Mouse (Mus musculus) adrenal gland, adult 2 months (tissue): ENCODE data around the gene Zic2. TPM values are rescaled to one million over a fixed set of nuclear protein-coding genes. Genes with fewer than 3 reads are reported as not detected.

Experiments used
- DNase-seq: peaks from one replicate; pipeline ENCODE4 v3.0.0; 2021
- polyA plus RNA-seq: library from polyadenylated mRNA; depleted of rRNA; stranded (reverse); fragments of >200 nt; gene quantifications from 2 replicates; pipeline ENCODE4 v1.2.3, GENCODE M21; 2012
- total RNA-seq, 2 experiments: library from RNA; stranded (reverse); gene quantifications; 2 replicates each; pipeline ENCODE4 v1.2.3; 2021

Gene Zic2
- total and polyA plus RNA-seq, 3 experiments: 0.10 TPM; not detected in 2

- no peak for DNase-seq
These were observed 13.3 kb upstream of the Zic2 start for GRCm38 (mm10) chr14:122461966-122462365.

GRCm38 (mm10) chr14:122462689-122463079, 12.6 kb upstream of the Zic2 start:
- DNase-seq: no peak

- DNase-seq: peak; percentile 35
These were observed 12.0 kb upstream of the Zic2 start for GRCm38 (mm10) chr14:122463080-122463691.

GRCm38 (mm10) chr14:122463734-122464341, 11.4 kb upstream of the Zic2 start:
- DNase-seq: peak; percentile 75

- DNase-seq: no peak
These were observed 10.9 kb upstream of the Zic2 start for GRCm38 (mm10) chr14:122464351-122464762.

- peak; percentile 44 for DNase-seq
These were observed 10.2 kb upstream of the Zic2 start, which contains the start of gene Zic5 for GRCm38 (mm10) chr14:122464763-122465741. TSS of gene Zic5 (minus strand) at chr14:122465677.

GRCm38 (mm10) chr14:122465931-122466490, 9.2 kb upstream of the Zic2 start:
- no peak for DNase-seq

GRCm38 (mm10) chr14:122466756-122467362, 8.4 kb upstream of the Zic2 start:
- no peak for DNase-seq

GRCm38 (mm10) chr14:122467926-122468841, 7.1 kb upstream of the Zic2 start:
- no peak for DNase-seq

- DNase-seq: no peak
These were observed 6.1 kb upstream of the Zic2 start for GRCm38 (mm10) chr14:122468971-122469755.

GRCm38 (mm10) chr14:122471449-122472085, 3.7 kb upstream of the Zic2 start:
- no peak for DNase-seq

- DNase-seq: no peak
These were observed 3.1 kb upstream of the Zic2 start for GRCm38 (mm10) chr14:122472161-122472560.

GRCm38 (mm10) chr14:122472647-122473046, 2.6 kb upstream of the Zic2 start:
- DNase-seq: no peak

- no peak for DNase-seq
These were observed 2.0 kb upstream of the Zic2 start for GRCm38 (mm10) chr14:122473211-122473751.

- peak; percentile 29 for DNase-seq
These were observed 969 bp upstream of the Zic2 start for GRCm38 (mm10) chr14:122474041-122474890.

- peak; percentile 43 for DNase-seq
These were observed 364 bp downstream of the Zic2 start for GRCm38 (mm10) chr14:122475557-122476040.

- peak; percentile 30 for DNase-seq
These were observed 996 bp downstream of the Zic2 start for GRCm38 (mm10) chr14:122476041-122476821.
